9 mouse cellular contexts compared by ENCODE assay signal in genomic region chr7:113766498-113766941, GRCm38 (mm10). TPM values are rescaled to one million over a fixed set of nuclear protein-coding genes. Genes with fewer than 3 reads are reported as not detected.
A peak's percentile ranks its signal among the peaks of the same experiment; 100 is the strongest.
DNase-seq lines count a peak whose midpoint lies in the region; ATAC-seq lines count a peak whose summit lies in the region.
"Had no signal": no experiment of that assay in that cellular context is flagged by ENCODE, and none has a peak within 500 bp of the region (broad histone marks: within the 10 kb centered on the region; RNA-seq: fewer than 3 reads in every experiment).

No protein-coding gene starts in this region.

- ATAC-seq in heart, embryonic 16.5 days (replicated peaks; ENCODE audit: extremely low read depth, insufficient read depth, low FRiP score), result peak; percentile 23
- no peak for ATAC-seq in liver, embryonic 11.5 days (replicated peaks; ENCODE audit: low FRiP score)

- peak overlapping the region; percentile 82 for H3K9ac ChIP-seq in heart, embryonic 16.5 days (ENCODE audit: low read length)
- 0 out of 2 replicates have a peak overlapping the region, but pooled peaks have one; percentile 14 for H3K9ac ChIP-seq in liver, embryonic 11.5 days (ENCODE audit: low read depth, low read length)

- H3K27ac ChIP-seq in heart, embryonic 16.5 days (ENCODE audit: low read length), result peak overlapping the region; percentile 75
- no peak overlapping the region for H3K27ac ChIP-seq in liver, embryonic 11.5 days (ENCODE audit: low read depth, low read length)
- H3K27ac ChIP-seq: macrophage had no signal

- peak; percentile 53 for DNase-seq in embryo, embryonic 11 days
- DNase-seq in embryo, embryonic 9.5 days (ENCODE audit: extremely low spot score), result no peak
- peak; percentile 28 for DNase-seq in thymus, postnatal 4 days
- no peak for DNase-seq in thymus, postnatal 0 days (ENCODE audit: low spot score)
- DNase-seq in liver, embryonic 11.5 days (ENCODE audit: low spot score), result peak; percentile 38
- DNase-seq in retina, postnatal 7 days (ENCODE audit: low read depth, low spot score), result peak; percentile 9
- no peak for DNase-seq in adrenal gland, adult 2 months

- H3K36me3 ChIP-seq in heart, embryonic 16.5 days (ENCODE audit: control insufficient read depth, insufficient read depth), result no peaks in the 10 kb centered on the region
- H3K36me3 ChIP-seq in liver, embryonic 11.5 days (ENCODE audit: control insufficient read depth, insufficient read depth, low read length), result no peaks in the 10 kb centered on the region

- H3K4me1 ChIP-seq in heart, embryonic 16.5 days (ENCODE audit: control insufficient read depth, insufficient read depth, low read length), result peaks cover 16% of the 10 kb centered on the region
- H3K4me1 ChIP-seq in liver, embryonic 11.5 days (replicated peaks; ENCODE audit: control insufficient read depth, insufficient read depth, low read length), result no peaks in the 10 kb centered on the region

- H3K4me3 ChIP-seq in heart, embryonic 16.5 days (ENCODE audit: low read length), result peak overlapping the region; percentile 69
- H3K4me3 ChIP-seq in liver, embryonic 11.5 days (ENCODE audit: low read depth, low read length), result peak overlapping the region; percentile 50

- H3K4me2 ChIP-seq in heart, embryonic 16.5 days (ENCODE audit: low read depth, low read length), result peak overlapping the region; percentile 90
- peak overlapping the region; percentile 70 for H3K4me2 ChIP-seq in liver, embryonic 11.5 days

- H3K9me3 ChIP-seq in heart, embryonic 16.5 days (replicated peaks; ENCODE audit: control insufficient read depth, low read length), result peaks cover 2% of the 10 kb centered on the region; the same call in 1 of the 2 replicates
- H3K9me3 ChIP-seq in liver, embryonic 11.5 days (ENCODE audit: control insufficient read depth, low read length), result no peaks in the 10 kb centered on the region

- WGBS in heart, embryonic 16.5 days, result under 1% methylated on average over 27 of the region's 27 CpGs
- 3% methylated on average over 27 of the region's 27 CpGs for WGBS in liver, embryonic 11.5 days

- H3K27me3 ChIP-seq in heart, embryonic 16.5 days (ENCODE audit: control insufficient read depth, insufficient read depth, low read length), result no peaks in the 10 kb centered on the region
- H3K27me3 ChIP-seq in liver, embryonic 11.5 days (replicated peaks; ENCODE audit: control insufficient read depth, insufficient read depth, low read length), result peaks cover 44% of the 10 kb centered on the region

RNA-seq across cellular contexts. Expression of gene Spon1, which starts 0.7 kb away (rescaled TPM):
- polyA plus RNA-seq in thymus, postnatal 0 days (2015; fragmentation: Nextera tagmentation; extraction: Ambion mirVana), result 1.8 and 2.6 TPM in 2 replicates
- polyA plus RNA-seq in heart, embryonic 16.5 days (2015; fragmentation: Nextera tagmentation; extraction: Ambion mirVana), result 54.5 and 59.3 TPM in 2 replicates
- 7.6 and 7.9 TPM in 2 replicates for polyA plus RNA-seq in liver, embryonic 11.5 days (2014; fragmentation: Nextera tagmentation; extraction: Ambion mirVana)
- 10 to 100 TPM; 10.3 to 12.2 TPM for total RNA-seq in adrenal gland, adult 2 months (2021)
- 8.4 and 10.4 TPM in 2 replicates for polyA plus RNA-seq in adrenal gland, adult 2 months (2012; rRNA removed)
- polyA plus RNA-seq: macrophage had no signal

Comparison
In these comparisons a context has a peak if more than half of its experiments do, and no peak if none do; other contexts are left out.
1. DNase-seq: peak in embryo, embryonic 11 days (single experiment), thymus, postnatal 4 days (single experiment), liver, embryonic 11.5 days (single experiment) and retina, postnatal 7 days (single experiment); none in embryo, embryonic 9.5 days (single experiment), thymus, postnatal 0 days (single experiment) and adrenal gland, adult 2 months (single experiment).